Mouse (Mus musculus) embryonic fibroblast, embryonic 13.5 days (primary cell): ENCODE measurements around the gene Apeh.

Experiments
- CTCF ChIP-seq: IDR thresholded peaks from 2 replicates; pipeline ENCODE4 v1.5.1; 2011; ENCODE audit warnings: mild to moderate bottlenecking, control low read depth, low read length, moderate library complexity, borderline replicate concordance; ENCODE audit not compliant: insufficient read depth
- POLR2A ChIP-seq: IDR thresholded peaks from 2 replicates; pipeline ENCODE4 v1.6.1; 2011; ENCODE audit warnings: low read depth, mild to moderate bottlenecking, control low read depth, low read length, moderate library complexity

- TF ChIP-seq CTCF, result no peak
- no peak for TF ChIP-seq POLR2A
Measured at GRCm38 (mm10) chr9:108048566-108048955, 45.8 kb downstream of the Apeh start.
